Mouse (Mus musculus) neural tube, embryonic 13.5 days (tissue): Measurements from ENCODE around the gene Rusc2. TPM values are rescaled to one million over a fixed set of nuclear protein-coding genes. Genes with fewer than 3 reads are reported as not detected.
A peak's percentile ranks its signal among the peaks of the same experiment; 100 is the strongest.

ENCODE experiments used
- ATAC-seq: fragments of 200-750 bp; cut with Nextera tagmentation; 2 replicates; pipeline ENCODE4 v1.8.0; 2017; ENCODE audit warnings: low read depth, mild to moderate bottlenecking, moderate TSS enrichment, moderate library complexity
- H3K27ac ChIP-seq: fragments of 300-500 bp; sonication (generic); replicated peaks from 2 replicates; pipeline ENCODE4 v1.5.1; 2015; ENCODE audit warnings: moderate library complexity, mild to moderate bottlenecking, inconsistent platforms
- H3K27me3 ChIP-seq: fragments of 300-500 bp; sonication (generic); 2 replicates; pipeline ENCODE4 v1.6.1; 2015; ENCODE audit warnings: mild to moderate bottlenecking, inconsistent platforms
- H3K36me3 ChIP-seq: fragments of 300-500 bp; sonication (generic); 2 replicates; pipeline ENCODE4 v1.6.1; 2015; ENCODE audit warnings: mild to moderate bottlenecking, inconsistent platforms
- H3K4me1 ChIP-seq: fragments of 300-500 bp; sonication (generic); replicated peaks from 2 replicates; pipeline ENCODE4 v1.6.1; 2015; ENCODE audit warnings: inconsistent platforms
- H3K4me2 ChIP-seq: fragments of 300-500 bp; sonication (generic); 2 replicates; pipeline ENCODE4 v1.6.1; 2015; ENCODE audit warnings: inconsistent platforms, mild to moderate bottlenecking, moderate library complexity
- H3K4me3 ChIP-seq: fragments of 300-500 bp; sonication (generic); 2 replicates; pipeline ENCODE4 v1.5.1; 2015; ENCODE audit warnings: mild to moderate bottlenecking, inconsistent platforms
- H3K9ac ChIP-seq: fragments of 300-500 bp; sonication (generic); 2 replicates; pipeline ENCODE4 v1.6.1; 2015; ENCODE audit warnings: moderate library complexity, mild to moderate bottlenecking, inconsistent platforms
- H3K9me3 ChIP-seq: fragments of 300-500 bp; sonication (generic); 2 replicates; pipeline ENCODE4 v1.6.1; 2016; ENCODE audit warnings: inconsistent platforms
- WGBS: fragments of 180-500 bp; shearing (Covaris S2); methylation state at CpG from one replicate; pipeline ENCODE4 v1.1.7; 2015; 5-methylcytosine and 5-hydroxymethylcytosine counted together
- polyA plus RNA-seq: library from polyadenylated mRNA; unstranded; fragments of >200 nt; fragmentation: Nextera tagmentation; extraction: Ambion mirVana; gene quantifications from 2 replicates; pipeline ENCODE4 v1.2.1, GENCODE M21; 2015

The Rusc2 gene
- polyA plus RNA-seq, 1 experiment from 2014 or later: 74.5 TPM

GRCm38 (mm10) chr4:43367787-43368186, 14.0 kb upstream of the Rusc2 start:
- no peak overlapping the region for H3K4me2 ChIP-seq
- no peak overlapping the region for H3K9ac ChIP-seq
- ATAC-seq: no peak
- no peaks in the 10 kb centered on the region for H3K4me1 ChIP-seq
- H3K36me3 ChIP-seq: no peaks in the 10 kb centered on the region
- no peaks in the 10 kb centered on the region for H3K9me3 ChIP-seq
- H3K27ac ChIP-seq: no peak overlapping the region
- H3K27me3 ChIP-seq: no peaks in the 10 kb centered on the region
- no peak overlapping the region for H3K4me3 ChIP-seq
- 92% methylated on average over 9 of the region's 9 CpGs for WGBS

GRCm38 (mm10) chr4:43371406-43371805, 10.4 kb upstream of the Rusc2 start:
- WGBS: 83% methylated on average over 11 of the region's 11 CpGs
- ATAC-seq: no peak

GRCm38 (mm10) chr4:43372155-43372554, 9.6 kb upstream of the Rusc2 start:
- no peak overlapping the region for H3K9ac ChIP-seq
- H3K27me3 ChIP-seq: no peaks in the 10 kb centered on the region
- no peaks in the 10 kb centered on the region for H3K9me3 ChIP-seq
- H3K27ac ChIP-seq: no peak overlapping the region
- 67% methylated on average over 4 of the region's 4 CpGs for WGBS
- H3K4me1 ChIP-seq: no peaks in the 10 kb centered on the region
- no peak for ATAC-seq
- H3K36me3 ChIP-seq: no peaks in the 10 kb centered on the region
- no peak overlapping the region for H3K4me2 ChIP-seq
- no peak overlapping the region for H3K4me3 ChIP-seq

More at GRCm38 (mm10) chr4:43371406-43371805, 10.4 kb upstream of the Rusc2 start:
- no peak overlapping the region for H3K4me2 ChIP-seq
- no peak overlapping the region for H3K9ac ChIP-seq
- H3K36me3 ChIP-seq: no peaks in the 10 kb centered on the region
- no peak overlapping the region for H3K4me3 ChIP-seq
- H3K9me3 ChIP-seq: no peaks in the 10 kb centered on the region
- H3K27me3 ChIP-seq: no peaks in the 10 kb centered on the region
- H3K27ac ChIP-seq: no peak overlapping the region
- no peaks in the 10 kb centered on the region for H3K4me1 ChIP-seq

GRCm38 (mm10) chr4:43374266-43374665, 7.5 kb upstream of the Rusc2 start:
- ATAC-seq: no peak
- H3K9me3 ChIP-seq: no peaks in the 10 kb centered on the region
- H3K4me3 ChIP-seq: no peak overlapping the region
- H3K4me1 ChIP-seq: no peaks in the 10 kb centered on the region
- WGBS: 93% methylated on average over 4 of the region's 4 CpGs
- H3K9ac ChIP-seq: no peak overlapping the region
- H3K27ac ChIP-seq: no peak overlapping the region
- no peaks in the 10 kb centered on the region for H3K36me3 ChIP-seq
- H3K27me3 ChIP-seq: no peaks in the 10 kb centered on the region
- H3K4me2 ChIP-seq: no peak overlapping the region

DNA sequence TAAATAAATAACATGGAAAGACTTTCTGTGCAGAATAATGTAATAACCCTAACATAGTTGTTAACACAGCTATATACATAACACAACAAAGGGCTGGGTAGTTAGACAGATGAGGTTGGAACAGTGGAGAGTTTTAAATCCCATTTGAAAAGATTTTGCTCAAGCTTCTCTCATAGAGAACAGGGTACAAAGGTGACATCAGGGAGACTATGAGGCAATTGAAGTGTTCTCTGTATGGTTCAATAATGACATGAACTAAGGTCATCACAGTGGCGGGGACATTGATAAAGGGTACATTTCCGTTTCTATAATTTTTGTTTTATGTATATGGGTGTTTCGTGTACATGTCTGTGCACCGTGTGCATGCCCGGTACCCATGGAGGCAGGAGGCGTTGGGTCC, 2.2 kb upstream of the Rusc2 start:
- no peaks in the 10 kb centered on the region for H3K36me3 ChIP-seq
- H3K9me3 ChIP-seq: no peaks in the 10 kb centered on the region
- H3K9ac ChIP-seq: no peak overlapping the region
- H3K4me3 ChIP-seq: no peak overlapping the region
- no peak for ATAC-seq
- 93% methylated on average over 6 of the region's 6 CpGs for WGBS
- H3K27ac ChIP-seq: no peak overlapping the region
- no peak overlapping the region for H3K4me2 ChIP-seq
- no peaks in the 10 kb centered on the region; the same call in 1 of the 2 replicates for H3K27me3 ChIP-seq
- H3K4me1 ChIP-seq: peaks cover 29% of the 10 kb centered on the region

DNA sequence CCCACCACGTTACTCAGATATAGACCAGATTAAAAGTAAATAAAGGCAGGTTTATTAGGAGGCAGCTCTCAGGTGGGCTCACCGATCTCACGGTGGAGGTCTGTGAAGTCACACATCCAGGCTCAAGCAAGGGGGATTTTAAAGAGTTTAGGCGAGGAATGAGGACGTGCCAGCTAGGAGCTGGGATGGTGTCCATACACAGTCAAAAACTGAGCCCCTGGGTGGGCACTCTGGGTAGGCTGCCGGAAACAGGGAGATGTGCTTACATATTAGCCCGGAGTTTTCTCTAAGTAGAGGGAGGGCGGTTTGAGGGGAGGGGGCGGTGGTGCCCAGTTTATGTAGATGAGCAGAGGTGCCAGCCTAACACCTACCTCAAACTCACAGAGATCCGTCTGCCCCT, 828 bp upstream of the Rusc2 start:
- Histone ChIP-seq H3K4me2 (peak overlapping the region; percentile 82), H3K36me3 (no peaks in the 10 kb centered on the region), H3K4me1 (peaks cover 29% of the 10 kb centered on the region), H3K9me3 (no peaks in the 10 kb centered on the region), H3K27me3 (no peaks in the 10 kb centered on the region; the same call in 1 of the 2 replicates), H3K4me3 (peak overlapping the region; percentile 80), H3K27ac (no peak overlapping the region), H3K9ac (peak overlapping the region; percentile 90)
- WGBS: 53% methylated on average over 10 of the region's 10 CpGs
- peak; percentile 25 for ATAC-seq

DNA sequence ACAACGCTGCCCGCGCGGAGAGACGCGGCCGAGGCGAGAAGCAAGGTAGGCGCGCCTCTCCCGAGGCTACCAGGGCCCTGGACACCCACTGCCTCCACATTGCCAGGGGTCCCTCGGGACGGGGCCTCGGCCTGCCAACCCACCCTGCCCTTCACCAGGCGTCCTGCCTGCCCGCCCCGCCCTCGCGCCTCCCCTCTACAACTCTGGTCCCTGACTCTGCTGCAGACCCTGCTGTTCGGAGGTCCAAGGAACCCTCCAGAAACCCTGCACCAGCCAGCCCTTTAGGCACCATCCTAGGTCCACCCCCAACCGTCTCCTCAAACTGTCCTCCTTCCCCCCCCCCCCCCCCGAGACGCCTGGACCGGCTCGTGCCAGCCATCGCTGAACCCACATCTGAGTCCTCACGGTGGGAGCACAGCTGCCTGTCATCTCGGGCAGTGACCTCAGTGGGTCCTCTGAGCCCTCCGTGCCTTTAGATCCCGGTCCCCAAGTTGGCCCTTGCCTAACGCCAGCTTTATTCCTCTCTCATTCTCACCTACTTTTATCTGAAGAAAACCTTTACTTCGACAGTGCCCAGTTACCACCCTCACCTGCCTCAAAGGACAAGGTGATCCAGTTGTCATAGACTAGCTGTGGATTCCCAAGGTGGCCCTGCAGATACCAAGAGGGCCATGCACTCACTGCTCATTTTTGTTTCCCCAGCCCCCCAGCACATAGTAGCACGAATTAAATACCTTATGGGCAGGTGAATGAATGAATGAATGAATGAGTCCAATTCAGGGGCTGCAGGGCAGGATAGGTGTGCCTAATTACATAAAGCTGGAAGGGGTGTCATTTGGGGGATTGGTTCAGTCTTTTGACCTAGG, 609 bp downstream of the Rusc2 start:
- H3K36me3 ChIP-seq: no peaks in the 10 kb centered on the region
- H3K9me3 ChIP-seq: no peaks in the 10 kb centered on the region
- peak overlapping the region; percentile 90 for H3K9ac ChIP-seq
- peak overlapping the region; percentile 81 for H3K27ac ChIP-seq
- H3K27me3 ChIP-seq: no peaks in the 10 kb centered on the region; the same call in 1 of the 2 replicates
- peak overlapping the region; percentile 80 for H3K4me3 ChIP-seq
- ATAC-seq: peak; percentile 77
- peak overlapping the region; percentile 82 for H3K4me2 ChIP-seq
- peaks cover 29% of the 10 kb centered on the region for H3K4me1 ChIP-seq
- 5% methylated on average over 30 of the region's 33 CpGs for whole genome bisulfite sequencing

- H3K27me3 ChIP-seq: no peaks in the 10 kb centered on the region; the same call in 1 of the 2 replicates
- peaks cover 29% of the 10 kb centered on the region for H3K4me1 ChIP-seq
- no peak overlapping the region for H3K27ac ChIP-seq
- H3K36me3 ChIP-seq: peaks cover 2% of the 10 kb centered on the region; the same call in 1 of the 2 replicates
- peak overlapping the region; percentile 80 for H3K4me3 ChIP-seq
- peak overlapping the region; percentile 82 for H3K4me2 ChIP-seq
- H3K9me3 ChIP-seq: no peaks in the 10 kb centered on the region
- peak overlapping the region; percentile 34; the same call in 1 of the 2 replicates for H3K9ac ChIP-seq
- ATAC-seq: no peak
- 66% methylated on average over 11 of the region's 11 CpGs for WGBS
Measured at GRCm38 (mm10) chr4:43383246-43384082, 1.7 kb downstream of the Rusc2 start.

GRCm38 (mm10) chr4:43384083-43384460, 2.3 kb downstream of the Rusc2 start:
- Histone ChIP-seq H3K27ac (no peak overlapping the region), H3K36me3 (peaks cover 5% of the 10 kb centered on the region; the same call in 1 of the 2 replicates), H3K4me2 (peak overlapping the region; percentile 82; the same call in 1 of the 2 replicates), H3K27me3 (no peaks in the 10 kb centered on the region; the same call in 1 of the 2 replicates), H3K4me3 (no peak overlapping the region), H3K9ac (no peak overlapping the region), H3K4me1 (peaks cover 29% of the 10 kb centered on the region), H3K9me3 (no peaks in the 10 kb centered on the region)
- WGBS: 86% methylated on average over 5 of the region's 5 CpGs
- no peak for ATAC-seq

- no peak for ATAC-seq
Measured at GRCm38 (mm10) chr4:43384541-43384940, 2.8 kb downstream of the Rusc2 start.

GRCm38 (mm10) chr4:43386932-43387331, 5.2 kb downstream of the Rusc2 start:
- Histone ChIP-seq H3K4me2 (no peak overlapping the region), H3K4me3 (no peak overlapping the region), H3K9me3 (no peaks in the 10 kb centered on the region), H3K27me3 (no peaks in the 10 kb centered on the region), H3K9ac (no peak overlapping the region), H3K36me3 (peaks cover 5% of the 10 kb centered on the region; the same call in 1 of the 2 replicates), H3K27ac (no peak overlapping the region), H3K4me1 (peaks cover 18% of the 10 kb centered on the region)
- no peak for ATAC-seq

More at GRCm38 (mm10) chr4:43384541-43384940, 2.8 kb downstream of the Rusc2 start:
- no peaks in the 10 kb centered on the region for H3K9me3 ChIP-seq
- no peak overlapping the region for H3K4me2 ChIP-seq
- H3K9ac ChIP-seq: no peak overlapping the region
- H3K4me1 ChIP-seq: peaks cover 29% of the 10 kb centered on the region
- WGBS: 96% methylated on average over 3 of the region's 3 CpGs
- peaks cover 5% of the 10 kb centered on the region; the same call in 1 of the 2 replicates for H3K36me3 ChIP-seq
- H3K27ac ChIP-seq: no peak overlapping the region
- no peak overlapping the region for H3K4me3 ChIP-seq
- no peaks in the 10 kb centered on the region; the same call in 1 of the 2 replicates for H3K27me3 ChIP-seq

DNA sequence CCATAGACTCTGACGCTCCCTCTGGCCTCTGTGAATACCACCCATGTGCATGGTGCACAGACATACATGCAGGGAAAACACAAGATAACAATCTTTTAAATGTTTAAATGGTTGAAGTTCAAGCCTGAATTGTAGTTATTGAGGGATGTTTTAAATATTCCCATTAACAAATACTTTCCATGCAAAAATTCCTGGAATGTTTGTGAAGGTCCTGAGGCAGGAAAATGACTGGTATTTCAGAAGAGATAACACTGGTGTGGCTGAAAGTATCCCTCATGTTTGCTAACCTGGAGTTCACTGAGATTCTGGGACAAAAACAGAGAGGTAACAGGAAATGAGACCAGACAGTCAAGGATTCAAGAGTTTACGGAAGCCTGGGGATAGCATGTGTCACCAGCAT, 7.6 kb downstream of the Rusc2 start:
- peaks cover 5% of the 10 kb centered on the region; the same call in 1 of the 2 replicates for H3K4me1 ChIP-seq
- peaks cover 5% of the 10 kb centered on the region; the same call in 1 of the 2 replicates for H3K36me3 ChIP-seq
- no peak overlapping the region for H3K4me3 ChIP-seq
- H3K27me3 ChIP-seq: no peaks in the 10 kb centered on the region
- H3K9ac ChIP-seq: no peak overlapping the region
- WGBS: 86% methylated on average over 2 of the region's 2 CpGs
- H3K9me3 ChIP-seq: no peaks in the 10 kb centered on the region
- H3K27ac ChIP-seq: no peak overlapping the region
- no peak overlapping the region for H3K4me2 ChIP-seq
- ATAC-seq: no peak
